Comparison of ENCODE assay signal across 1 mouse cellular context in the genomic region with DNA sequence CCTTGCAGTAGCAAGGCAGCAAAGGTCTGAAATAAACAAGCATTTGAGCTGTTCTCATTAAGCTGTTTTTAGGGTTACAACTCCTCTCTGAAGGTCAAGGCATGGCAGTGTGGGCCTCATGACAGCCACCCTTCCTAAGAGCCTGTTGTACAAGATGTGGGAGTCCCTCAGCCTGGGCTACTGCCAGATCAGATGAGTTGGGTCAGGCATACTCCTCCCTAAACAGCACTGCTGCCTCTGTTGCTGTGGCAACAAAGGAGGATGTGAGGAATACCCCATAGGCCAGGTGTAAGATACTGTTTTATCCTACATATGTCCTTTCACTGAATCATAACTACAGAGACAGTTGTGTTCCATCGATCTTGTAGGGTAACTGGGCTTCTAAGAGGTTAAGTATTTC.
TF ChIP-seq lines count a peak whose summit lies in the region.

No protein-coding gene starts in this region.

TF ChIP-seq in MEL, 35 proteins besides CTCF, POLR2A, EP300 and RAD21 (continued from another document):
- TF ChIP-seq JUND (IDR thresholded peaks at IDR 0.05; ENCODE audit: low read depth, low read length) (no peak), ETS1 (IDR thresholded peaks at IDR 0.05; ENCODE audit: low read depth, low read length) (no peak), KAT2A (conservative IDR thresholded peaks at IDR 0.05; ENCODE audit: low read depth, low read length) (no peak), NRF1 (IDR thresholded peaks at IDR 0.05; ENCODE audit: insufficient read depth, low read depth, low read length, poor library complexity, severe bottlenecking) (no peak), SMC3 (IDR thresholded peaks at IDR 0.05; ENCODE audit: low read depth, low read length) (no peak)
